Mouse (Mus musculus): ENCODE results near the gene Pds5b.
A peak's percentile ranks its signal among the peaks of the same experiment; 100 is the strongest.
"Not testable (repeated sequence)": the region's sequence is repeated elsewhere in the genome, so short reads cannot be mapped to it uniquely, and the experiment has no call there.

The Pds5b gene

DNA sequence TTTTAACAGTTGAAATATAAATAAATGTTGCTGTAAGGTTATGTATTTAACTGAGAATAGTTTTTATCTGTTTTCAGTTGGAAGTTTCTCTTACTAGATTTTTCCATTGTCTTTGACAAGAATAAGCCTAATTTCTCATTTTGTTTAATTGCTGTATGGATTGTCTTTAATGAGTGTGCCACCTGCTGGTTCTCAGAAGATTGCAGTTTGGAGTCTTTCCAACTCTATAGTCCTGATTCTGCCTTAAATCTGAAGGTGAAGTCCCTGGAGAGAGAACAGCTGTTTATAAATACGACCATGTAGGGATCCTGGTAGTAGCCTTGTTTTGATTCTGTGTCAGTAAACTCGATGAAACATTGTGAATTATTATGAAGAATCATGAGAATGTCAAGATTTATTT, 29.2 kb downstream of the Pds5b start:
- DNase-seq (ENCODE audit: low spot score in 2 of 2) = peak in 1 of 2 experiments; percentile 69

DNA sequence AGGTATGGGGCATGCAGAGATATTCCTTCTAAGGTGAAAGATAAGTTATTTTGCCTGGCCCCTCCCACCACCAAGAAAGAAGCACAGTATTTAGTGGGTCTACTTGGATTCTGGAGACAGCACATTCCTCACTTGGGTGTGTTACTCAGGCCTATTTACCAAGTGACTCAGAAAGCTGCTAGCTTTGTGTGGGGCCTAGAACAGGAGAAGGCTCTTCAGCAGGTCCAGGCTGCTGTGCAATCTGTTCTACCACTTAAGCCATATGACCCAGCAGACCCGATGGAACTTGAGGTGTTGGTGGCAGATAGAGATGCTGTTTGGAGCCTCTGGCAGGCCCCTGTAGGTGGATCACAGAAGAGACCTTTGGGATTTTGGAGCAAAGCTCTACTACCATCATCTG, 33.1 kb downstream of the Pds5b start:
- not testable (repeated sequence) for DNase-seq (ENCODE audit: low spot score in 2 of 2)

DNA sequence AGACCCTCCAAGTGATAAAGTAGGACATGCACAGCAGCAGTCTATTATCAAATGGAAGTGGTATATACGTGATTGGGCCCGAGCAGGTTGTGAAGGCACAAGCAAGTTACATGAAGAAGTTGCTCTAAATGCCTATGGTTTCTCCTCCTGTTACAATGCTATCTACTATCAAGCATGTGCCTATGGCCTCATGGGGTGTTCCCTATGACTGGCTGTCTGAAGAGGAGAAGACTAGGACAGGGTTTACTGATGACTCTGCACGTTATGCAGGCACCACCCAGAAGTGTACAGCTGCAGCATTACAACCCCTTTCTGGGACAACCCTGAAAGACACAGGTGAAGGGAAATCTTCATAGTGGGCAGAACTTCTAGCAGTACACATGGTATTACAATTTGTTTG, 33.6 kb downstream of the Pds5b start:
- DNase-seq (ENCODE audit: low spot score in 2 of 2) = not testable (repeated sequence)

DNA sequence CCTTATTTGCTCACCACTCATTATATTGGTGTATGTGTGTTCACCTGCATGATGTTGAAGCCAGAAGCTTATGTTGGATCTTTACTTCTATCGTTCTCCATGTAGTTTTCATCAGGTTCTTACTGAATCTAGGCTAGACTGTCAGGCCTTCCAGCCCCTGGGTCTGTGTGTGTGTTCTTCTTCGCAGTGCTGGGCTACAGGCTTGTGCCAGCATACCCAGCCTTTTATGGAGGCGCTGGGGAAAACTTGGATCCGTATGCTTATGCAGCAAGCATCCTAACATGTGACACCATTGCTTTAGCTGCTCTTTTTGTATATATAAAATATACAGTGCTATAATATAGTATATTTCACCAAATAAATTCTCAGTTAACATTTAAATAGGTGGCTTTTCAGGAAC, 38.0 kb downstream of the Pds5b start:
- DNase-seq (ENCODE audit: low spot score in 2 of 2) = no peak

DNA sequence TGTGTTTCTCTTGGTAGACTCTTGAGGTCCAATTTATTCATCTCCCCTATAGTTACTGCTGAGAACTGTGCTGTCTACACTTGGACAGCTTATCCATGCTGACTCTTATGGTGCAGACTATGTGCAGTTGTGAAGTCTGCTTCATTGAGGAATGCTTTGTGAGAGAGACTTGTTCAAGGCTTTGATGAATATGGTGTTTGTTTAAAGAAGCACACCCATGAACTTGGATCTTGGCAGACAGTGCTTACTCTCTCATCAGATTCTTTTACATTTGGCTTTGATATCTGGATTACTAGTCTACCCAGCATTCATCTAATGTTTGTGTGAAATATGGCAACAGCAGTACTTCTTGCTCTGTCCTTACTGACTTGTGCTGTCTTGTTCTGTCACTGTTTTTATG, 39.9 kb downstream of the Pds5b start:
- DNase-seq (ENCODE audit: low spot score in 2 of 2) = no peak

DNA sequence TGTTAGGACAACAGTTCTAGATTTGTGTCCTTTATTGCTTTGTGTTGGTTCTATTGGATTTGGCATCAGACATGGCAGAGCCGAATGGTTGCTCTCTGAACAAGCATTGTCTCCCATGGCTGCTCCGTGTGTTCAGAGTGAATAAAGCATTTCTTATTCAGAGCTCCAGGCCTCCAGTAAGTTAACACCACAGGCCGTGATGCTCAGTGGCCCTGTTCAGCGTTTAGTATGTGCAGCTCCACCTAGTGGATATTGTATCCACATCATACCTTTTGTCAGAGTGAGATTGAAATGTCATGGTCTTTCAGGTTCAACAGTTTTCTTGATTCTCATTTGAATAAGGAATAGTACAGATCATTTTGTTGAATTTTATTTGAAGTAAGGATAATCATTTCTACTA, 44.2 kb downstream of the Pds5b start:
- no peak for DNase-seq (ENCODE audit: low spot score in 2 of 2)

DNA sequence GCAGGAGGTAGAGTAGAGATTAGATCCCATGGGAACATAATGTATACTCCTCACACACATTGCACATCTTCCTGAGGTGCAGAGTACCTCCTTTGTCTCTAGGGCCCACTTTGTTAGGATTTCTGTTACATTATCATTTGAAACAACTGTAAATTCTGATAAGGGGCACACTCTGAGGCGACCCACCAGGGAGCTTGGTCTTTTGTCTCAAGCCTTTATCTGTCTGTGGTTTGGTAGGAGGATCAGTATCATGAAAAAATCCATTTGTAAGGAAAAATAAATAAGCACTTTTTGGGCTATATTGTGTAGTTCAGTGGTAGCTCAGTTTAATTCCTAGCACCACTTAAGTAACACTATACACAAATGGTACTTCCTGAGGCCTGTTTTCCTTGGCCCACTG, 51.1 kb downstream of the Pds5b start:
- no peak for DNase-seq (ENCODE audit: low spot score in 2 of 2)

DNA sequence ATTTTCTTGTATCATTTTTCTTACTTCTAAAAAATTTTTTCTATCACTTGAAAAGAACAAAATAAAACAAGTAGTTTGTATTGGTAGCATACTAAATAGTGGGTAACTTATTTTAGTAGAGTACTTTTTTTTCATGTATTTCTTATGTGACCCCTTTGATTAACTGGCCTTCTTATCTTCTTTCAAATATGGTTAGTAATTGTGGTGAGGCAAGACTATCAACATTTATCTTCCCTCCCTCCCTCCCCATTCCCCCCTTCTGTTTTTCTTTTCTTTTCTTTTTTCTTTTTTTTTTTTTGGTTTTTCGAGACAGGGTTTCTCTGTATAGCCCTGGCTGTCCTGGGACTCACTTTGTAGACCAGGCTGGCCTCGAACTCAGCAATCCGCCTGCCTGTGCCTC, 63.5 kb downstream of the Pds5b start:
- DNase-seq (ENCODE audit: low spot score in 2 of 2) = not testable (repeated sequence)

DNA sequence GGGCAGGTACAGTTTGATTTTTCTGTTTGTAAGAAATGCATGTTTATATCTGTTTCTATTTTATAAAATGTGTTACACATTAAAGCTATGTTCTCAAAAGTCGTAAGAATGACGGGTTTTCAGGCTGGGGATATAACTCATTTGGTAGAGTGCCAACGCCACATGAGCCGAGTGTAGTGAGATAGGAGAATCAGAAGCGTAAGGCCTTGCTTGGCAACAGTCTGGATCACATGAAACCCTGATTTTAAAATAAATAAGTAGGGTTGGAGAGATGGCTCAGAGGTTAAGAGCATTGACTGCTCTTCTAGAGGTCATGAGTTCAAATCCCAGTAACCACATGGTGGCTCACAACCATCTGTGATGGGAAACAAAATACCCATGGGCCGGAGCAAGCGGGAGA, 65.8 kb downstream of the Pds5b start:
- DNase-seq (ENCODE audit: low spot score in 2 of 2) = no peak

DNA sequence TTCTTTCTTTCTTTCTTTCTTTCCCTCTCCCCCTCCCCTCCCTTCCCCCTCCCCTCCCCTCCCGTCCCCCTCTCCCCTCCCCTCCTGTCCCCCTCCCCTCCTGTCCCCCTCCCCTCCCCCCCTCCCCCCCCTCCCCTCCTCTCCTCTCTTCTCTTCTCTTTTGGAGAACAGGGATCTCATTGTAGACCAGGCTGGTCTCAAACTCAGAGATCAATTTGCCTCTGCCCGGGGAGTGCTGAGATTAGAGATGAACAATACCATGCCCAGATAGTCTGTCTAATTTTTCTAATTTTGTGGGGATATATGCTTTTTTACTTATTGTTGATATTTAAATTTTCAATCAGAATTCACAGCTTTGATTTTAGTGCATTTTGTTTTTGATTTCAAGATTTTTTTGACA, 67.1 kb downstream of the Pds5b start:
- no peak for DNase-seq (ENCODE audit: low spot score in 2 of 2)

DNA sequence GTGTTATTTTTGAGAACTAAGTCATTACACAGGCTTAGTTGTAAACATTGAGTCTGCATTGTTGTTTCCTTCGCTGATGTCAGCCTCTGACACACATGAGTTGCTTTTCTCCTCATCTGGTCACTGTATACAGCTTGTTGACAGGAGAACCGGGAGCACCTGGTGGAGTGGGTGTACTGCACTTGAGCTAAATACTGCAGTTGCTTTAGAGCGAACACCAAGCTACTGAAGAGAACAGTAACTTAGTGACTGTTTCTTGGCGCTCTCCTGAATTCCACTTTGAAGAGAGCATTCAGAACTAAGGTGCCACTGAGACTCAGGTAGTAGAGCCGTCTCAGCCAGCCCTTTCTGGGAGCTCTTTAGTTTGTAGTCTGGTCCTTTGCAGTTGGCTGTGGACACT, 83.1 kb downstream of the Pds5b start:
- no peak for DNase-seq (ENCODE audit: low spot score in 2 of 2)

DNA sequence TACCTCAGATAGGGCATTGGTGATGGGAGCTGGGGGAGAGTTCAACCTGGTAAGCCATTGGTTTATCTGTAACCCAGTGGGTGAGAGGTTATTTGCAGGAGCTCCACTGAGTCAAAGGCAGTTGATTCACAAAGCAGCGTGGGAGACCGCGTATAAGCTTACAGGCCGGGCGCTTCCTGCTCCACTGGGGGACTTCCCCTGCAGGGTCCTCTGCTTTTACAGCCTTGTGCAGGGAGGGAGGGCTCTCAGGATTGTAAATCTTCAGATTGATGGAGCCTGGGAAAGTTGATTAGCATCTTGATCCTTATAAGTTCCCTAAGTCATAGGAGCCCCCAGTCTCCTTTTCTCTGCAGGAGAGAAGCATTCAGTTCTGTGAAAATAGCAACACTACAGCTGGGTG, 98.9 kb downstream of the Pds5b start:
- no peak for DNase-seq (ENCODE audit: low spot score in 2 of 2)

DNA sequence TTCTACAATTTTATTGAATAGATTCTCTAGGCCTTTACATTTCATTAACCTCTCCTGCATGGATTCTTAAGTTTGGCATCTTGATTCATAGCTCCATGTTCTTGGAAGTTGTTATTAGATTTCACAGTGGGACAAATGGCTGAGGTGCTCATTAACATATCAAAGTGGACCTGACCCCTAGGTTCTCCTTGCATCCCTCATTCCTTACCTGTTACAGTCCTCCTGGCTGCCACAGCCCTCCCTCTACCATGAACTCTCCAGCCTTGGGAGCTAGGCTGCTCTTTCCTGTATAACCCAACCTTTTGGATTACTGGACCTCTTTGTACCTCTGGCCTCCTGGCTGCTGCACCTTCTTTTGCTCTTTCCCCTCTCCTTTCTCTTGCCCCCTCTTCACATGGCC, 99.5 kb downstream of the Pds5b start:
- DNase-seq (ENCODE audit: low spot score in 2 of 2) = no peak

DNA sequence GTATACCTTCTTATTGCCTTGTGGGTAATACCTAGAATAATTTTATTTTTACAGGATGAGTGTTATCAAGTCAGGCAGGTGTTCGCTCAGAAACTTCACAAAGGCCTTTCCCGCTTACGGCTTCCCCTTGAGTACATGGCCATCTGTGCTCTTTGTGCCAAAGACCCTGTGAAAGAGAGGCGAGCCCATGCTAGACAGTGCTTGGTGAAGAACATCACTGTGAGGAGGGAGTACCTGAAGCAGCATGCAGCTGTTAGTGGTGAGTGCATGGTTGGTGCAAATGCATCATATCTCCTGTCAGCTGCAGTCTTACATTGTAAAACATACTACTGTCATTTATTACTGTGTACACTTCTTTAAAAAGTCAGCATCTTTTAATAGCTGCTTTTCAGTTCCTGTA, 114.7 kb downstream of the Pds5b start:
- no peak for DNase-seq (ENCODE audit: low spot score in 2 of 2)

DNA sequence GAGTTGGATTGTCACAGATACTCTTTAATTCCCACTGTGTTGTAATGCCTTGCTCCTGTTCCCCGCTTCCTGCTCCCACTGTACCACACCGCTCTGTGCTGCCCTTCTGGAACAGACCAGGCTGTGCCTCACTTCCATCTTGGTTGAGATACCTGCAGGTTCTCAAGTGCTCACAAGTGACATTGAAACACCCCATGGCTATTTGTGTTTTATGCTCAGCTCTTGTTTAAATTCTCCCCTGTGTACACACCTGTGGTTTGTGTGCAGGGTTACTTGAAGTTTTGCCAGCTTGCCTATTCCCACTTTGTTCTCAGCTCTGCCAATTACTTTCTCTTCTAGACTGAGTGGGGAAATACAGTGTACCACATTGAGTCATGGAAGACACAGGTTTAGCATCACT, 115.5 kb downstream of the Pds5b start:
- no peak for DNase-seq (ENCODE audit: low spot score in 2 of 2)

DNA sequence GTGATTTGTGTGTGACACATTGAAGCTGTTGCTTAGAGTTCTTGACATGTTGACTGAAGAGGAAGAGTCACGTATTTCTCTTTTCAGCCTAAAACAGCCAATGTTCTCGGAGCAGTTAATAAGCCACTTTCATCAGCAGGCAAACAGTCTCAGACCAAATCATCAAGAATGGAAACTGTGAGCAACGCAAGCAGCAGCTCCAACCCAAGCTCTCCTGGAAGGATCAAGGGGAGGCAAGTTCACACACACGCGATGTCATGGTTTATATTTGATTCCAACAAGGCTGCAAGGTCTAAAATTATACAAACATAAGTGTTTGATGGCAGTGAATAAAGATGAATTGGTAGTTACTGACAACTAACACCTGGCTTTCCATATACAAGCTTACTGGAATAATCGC, 120.6 kb downstream of the Pds5b start:
- DNase-seq (ENCODE audit: low spot score in 2 of 2) = no peak

DNA sequence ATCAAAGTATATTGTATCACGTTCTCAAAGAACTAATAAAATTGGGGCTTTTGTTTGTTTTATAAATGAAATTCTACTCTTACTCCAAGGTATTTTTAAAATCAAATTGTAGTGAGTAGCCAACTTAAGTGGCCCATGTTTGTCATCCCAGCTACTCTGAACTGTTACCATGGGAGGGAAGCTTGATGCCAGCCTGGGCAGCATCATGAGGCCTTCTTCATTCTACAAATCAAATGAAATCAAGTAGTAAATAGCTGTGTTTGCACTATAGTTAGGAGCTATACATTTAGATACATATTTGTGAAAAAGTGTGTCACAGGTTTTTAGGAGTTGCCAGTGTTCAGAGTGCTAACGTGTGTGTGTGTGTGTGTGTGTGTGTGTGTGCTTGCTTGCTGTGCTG, 126.5 kb downstream of the Pds5b start:
- no peak for DNase-seq (ENCODE audit: low spot score in 2 of 2)

DNA sequence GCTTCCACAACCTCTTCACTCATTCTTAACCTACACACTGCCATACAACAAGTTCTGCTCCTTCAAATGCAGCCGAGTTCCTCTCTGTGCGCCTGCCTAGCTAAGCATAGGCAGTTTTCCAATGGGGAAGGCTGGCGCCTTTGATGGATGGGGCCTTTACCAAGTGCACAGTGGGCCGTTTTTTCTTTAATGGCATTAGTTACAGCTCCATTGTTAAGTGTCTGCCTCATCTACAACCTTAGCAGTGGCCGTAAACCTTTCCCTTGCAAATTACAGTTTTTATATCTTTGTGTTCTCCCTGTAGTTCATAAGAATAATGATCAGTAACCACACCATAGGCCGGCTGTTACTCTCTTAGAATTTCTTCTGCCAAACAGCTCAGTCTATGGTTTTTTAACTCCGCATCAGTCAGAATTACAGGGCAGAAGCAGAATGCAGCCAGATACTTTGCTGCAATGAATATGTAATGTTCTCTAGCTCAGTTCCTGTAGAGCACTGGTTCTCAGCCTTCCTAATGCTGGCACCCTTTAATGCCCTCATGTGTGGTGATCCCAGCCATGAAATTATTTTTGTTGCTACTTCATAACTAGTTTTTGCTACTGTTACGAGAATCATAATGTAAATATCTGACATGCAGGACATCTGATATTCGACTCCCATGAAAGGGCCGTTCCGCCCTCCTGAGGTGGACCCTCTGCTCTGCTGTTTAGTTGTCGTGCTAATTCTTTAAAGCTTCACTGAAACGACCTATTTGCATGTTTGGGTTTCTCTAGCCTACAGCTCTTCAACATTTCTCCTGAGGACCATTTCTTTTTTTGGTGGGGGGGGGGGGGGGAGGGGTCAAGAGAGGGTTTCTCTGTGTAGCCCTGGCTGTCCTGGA, 140.8 kb downstream of the Pds5b start:
- no peak for DNase-seq (ENCODE audit: low spot score in 2 of 2)

DNA sequence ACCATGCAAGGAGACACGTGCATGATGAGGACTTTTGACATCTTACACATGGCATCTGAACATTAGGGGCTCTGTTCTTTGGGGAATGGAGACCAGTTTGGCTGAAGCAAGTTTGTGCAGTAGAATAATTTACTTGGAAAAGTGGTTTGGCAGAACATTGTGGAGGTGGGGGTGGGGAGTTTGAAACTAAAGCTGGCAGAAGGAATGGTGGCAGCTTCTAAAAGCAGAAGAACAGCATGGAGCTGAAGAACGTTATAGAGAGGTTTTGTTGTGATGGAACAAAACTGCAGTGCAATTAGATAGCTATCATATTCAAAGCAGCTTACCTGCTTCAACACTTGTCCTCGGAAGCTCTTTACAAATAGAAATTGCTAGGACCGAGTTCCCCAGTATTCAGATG, 141.9 kb downstream of the Pds5b start:
- DNase-seq (ENCODE audit: low spot score in 2 of 2) = no peak

DNA sequence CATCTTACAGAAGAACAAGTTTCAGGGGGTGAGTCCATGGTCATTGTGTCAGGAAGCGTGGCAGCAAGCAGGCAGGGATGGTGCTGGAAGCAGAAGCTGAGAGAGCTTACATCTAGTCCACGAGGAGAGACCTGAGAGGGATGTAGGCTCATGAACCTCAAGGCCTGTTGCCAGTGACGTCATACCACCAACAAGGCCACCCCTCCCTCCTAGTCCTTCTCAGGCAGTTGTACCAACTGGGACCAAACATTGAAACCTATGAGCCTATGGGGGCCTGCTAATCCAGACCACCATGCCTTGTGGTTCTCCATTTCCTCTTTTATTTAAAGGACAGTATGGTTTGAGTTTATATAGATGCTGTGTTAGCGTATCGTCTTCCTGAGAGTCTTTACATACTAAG, 143.2 kb downstream of the Pds5b start:
- no peak for DNase-seq (ENCODE audit: low spot score in 2 of 2)

DNA sequence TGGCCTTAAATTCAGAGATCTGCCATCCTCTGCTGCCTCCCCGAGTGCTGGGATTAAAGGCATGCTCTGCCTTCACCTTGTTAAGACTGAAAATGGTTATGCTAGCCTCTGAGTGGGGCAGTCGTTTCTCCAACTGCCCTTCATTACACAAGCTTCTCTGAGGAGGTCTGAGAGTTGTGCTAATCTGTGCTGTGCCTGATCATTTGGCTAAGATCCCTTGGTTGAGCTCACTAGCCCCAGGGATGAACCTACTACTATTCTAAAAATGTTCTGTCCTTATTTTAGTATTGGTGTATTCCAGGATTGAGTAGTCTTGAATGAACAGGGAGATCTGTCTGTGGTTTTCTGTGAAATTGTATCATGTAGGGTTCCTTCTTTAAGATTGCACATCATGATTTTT, 144.5 kb downstream of the Pds5b start:
- DNase-seq (ENCODE audit: low spot score in 2 of 2) = no peak

DNA sequence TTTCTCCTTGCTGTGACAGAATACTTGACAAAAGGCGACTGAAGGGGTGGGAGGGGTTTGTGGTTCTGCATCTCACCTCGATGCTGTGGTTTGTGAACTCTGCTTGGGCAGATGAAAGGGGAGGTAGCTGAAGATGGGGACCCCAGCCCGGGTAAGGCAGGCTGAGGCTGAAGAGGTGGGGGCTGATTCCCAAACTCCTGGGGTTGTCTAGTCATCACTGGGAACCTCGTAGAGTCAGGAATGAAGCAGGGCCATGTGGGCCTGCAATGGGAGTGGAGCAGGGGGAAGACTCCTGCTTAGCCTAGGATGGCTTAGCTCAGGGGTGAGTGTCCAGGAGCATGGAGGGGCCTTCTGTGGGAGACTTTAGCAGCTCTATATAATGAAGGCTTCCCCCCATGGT, 145.3 kb downstream of the Pds5b start:
- DNase-seq (ENCODE audit: low spot score in 2 of 2) = no peak

DNA sequence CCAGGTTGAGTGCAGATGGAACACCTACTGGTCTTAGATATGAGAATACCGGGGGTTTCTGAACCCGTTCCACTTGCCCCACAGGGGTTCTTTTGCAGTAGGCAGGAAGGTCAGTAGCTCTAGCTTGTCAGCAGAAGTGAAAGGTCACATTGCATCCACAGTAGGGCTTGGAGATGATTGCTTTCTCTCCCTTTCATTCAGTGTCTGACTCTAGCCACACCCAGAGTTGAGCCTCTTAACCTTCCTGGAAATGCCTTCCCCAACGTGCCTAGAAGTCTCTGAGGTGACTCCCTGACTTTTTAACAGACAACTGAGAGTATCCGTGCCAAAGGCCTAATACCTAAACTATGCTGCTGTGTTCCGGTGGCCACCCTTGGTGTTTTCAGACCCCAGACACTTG, 146.0 kb downstream of the Pds5b start:
- DNase-seq (ENCODE audit: low spot score in 2 of 2) = no peak

DNA sequence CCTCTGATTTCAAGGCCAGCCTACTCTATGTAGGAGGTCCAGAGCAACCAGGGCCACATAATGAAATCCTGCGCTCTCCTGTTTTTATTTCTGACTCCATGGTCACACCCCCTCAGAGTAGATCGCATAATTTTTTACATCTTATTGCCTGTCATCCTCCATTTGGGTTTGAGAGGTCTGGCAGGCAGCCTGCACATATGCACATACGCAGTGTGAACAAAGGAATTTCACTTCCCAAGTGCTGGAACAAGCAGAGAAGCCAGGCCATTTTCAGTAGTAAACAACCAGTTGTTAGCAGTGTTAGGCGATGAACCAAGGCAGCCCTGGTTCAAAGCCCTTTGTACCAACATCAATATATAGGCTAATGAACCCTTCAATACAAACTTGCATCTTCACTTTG, 147.6 kb downstream of the Pds5b start:
- DNase-seq (ENCODE audit: low spot score in 2 of 2) = no peak

Data from left cerebral cortex, adult 9 months (tissue).